Mouse (Mus musculus) heart, embryonic 11.5 days (tissue): Measurements from ENCODE around the gene Hoxd1. TPM values are rescaled to one million over a fixed set of nuclear protein-coding genes. Genes with fewer than 3 reads are reported as not detected.

Experiments used
- ATAC-seq: fragments of 200-750 bp; cut with Nextera tagmentation; replicated peaks from 2 replicates; pipeline ENCODE4 v1.8.0; 2017; ENCODE audit warnings: moderate library complexity; ENCODE audit not compliant: insufficient number of reproducible peaks, low FRiP score, low TSS enrichment
- H3K27ac ChIP-seq: fragments of 300-500 bp; sonication (generic); 2 replicates; pipeline ENCODE4 v1.5.1; 2014; ENCODE audit warnings: mild to moderate bottlenecking, low read depth, low read length
- H3K27me3 ChIP-seq: fragments of 300-500 bp; sonication (generic); 2 replicates; pipeline ENCODE4 v1.6.1; 2014; ENCODE audit warnings: mild to moderate bottlenecking, low read length, mixed read lengths; ENCODE audit not compliant: control insufficient read depth, insufficient read depth
- H3K36me3 ChIP-seq: fragments of 300-500 bp; sonication (generic); 2 replicates; pipeline ENCODE4 v1.6.1; 2014; ENCODE audit warnings: mild to moderate bottlenecking, low read length, moderate library complexity, mixed read lengths; ENCODE audit not compliant: control insufficient read depth, insufficient read depth
- H3K4me1 ChIP-seq: fragments of 300-500 bp; sonication (generic); 2 replicates; pipeline ENCODE4 v1.6.1; 2014; ENCODE audit warnings: low read length; ENCODE audit not compliant: control insufficient read depth, insufficient read depth
- H3K4me2 ChIP-seq: fragments of 300-500 bp; sonication (generic); 2 replicates; pipeline ENCODE4 v1.6.1; 2014; ENCODE audit warnings: mild to moderate bottlenecking, moderate library complexity
- H3K4me3 ChIP-seq: fragments of 300-500 bp; sonication (generic); 2 replicates; pipeline ENCODE4 v1.5.1; 2014; ENCODE audit warnings: low read depth, low read length
- H3K9ac ChIP-seq: fragments of 300-500 bp; sonication (generic); 2 replicates; pipeline ENCODE4 v1.6.1; 2014; ENCODE audit warnings: mild to moderate bottlenecking, low read depth, low read length, moderate library complexity
- H3K9me3 ChIP-seq: fragments of 300-500 bp; sonication (generic); replicated peaks from 2 replicates; pipeline ENCODE4 v1.6.1; 2016; ENCODE audit warnings: low read length; ENCODE audit not compliant: control insufficient read depth
- WGBS: fragments of 180-500 bp; shearing (Covaris S2); extraction: QIAGEN DNeasy Blood & Tissue Kit; methylation state at CpG from one replicate; pipeline ENCODE4 v1.1.7; 2014; ENCODE audit not compliant: insufficient replicate concordance; 5-methylcytosine and 5-hydroxymethylcytosine counted together
- polyA plus RNA-seq: library from polyadenylated mRNA; unstranded; fragments of >200 nt; fragmentation: Nextera tagmentation; extraction: Ambion mirVana; gene quantifications from 2 replicates; pipeline ENCODE4 v1.2.1, GENCODE M21; 2014

Gene Hoxd1
- polyA plus RNA-seq, 1 experiment from 2014 or later, result not detected

GRCm38 (mm10) chr2:74721882-74722281 lies 40.9 kb upstream of the Hoxd1 start:
- Histone ChIP-seq H3K9ac (no peak overlapping the region), H3K4me2 (no peak overlapping the region), H3K27me3 (peaks cover 96% of the 10 kb centered on the region), H3K36me3 (no peaks in the 10 kb centered on the region), H3K9me3 (no peaks in the 10 kb centered on the region), H3K4me1 (no peaks in the 10 kb centered on the region), H3K4me3 (no peak overlapping the region), H3K27ac (no peak overlapping the region)
- ATAC-seq, result no peak
- WGBS, result 8% methylated on average over 6 of the region's 6 CpGs

GRCm38 (mm10) chr2:74722949-74723348 lies 39.8 kb upstream of the Hoxd1 start:
- 5% methylated on average over 8 of the region's 8 CpGs for WGBS
- Histone ChIP-seq H3K27ac (no peak overlapping the region), H3K9ac (no peak overlapping the region), H3K4me3 (no peak overlapping the region), H3K9me3 (no peaks in the 10 kb centered on the region), H3K27me3 (peaks cover 97% of the 10 kb centered on the region), H3K36me3 (no peaks in the 10 kb centered on the region), H3K4me1 (peaks cover 6% of the 10 kb centered on the region; the same call in 1 of the 2 replicates), H3K4me2 (no peak overlapping the region)
- no peak for ATAC-seq

- no peak for ATAC-seq
- H3K9me3 ChIP-seq, result no peaks in the 10 kb centered on the region
- WGBS, result 15% methylated on average over 7 of the region's 7 CpGs
- no peaks in the 10 kb centered on the region for H3K36me3 ChIP-seq
- H3K9ac ChIP-seq, result no peak overlapping the region
- H3K4me2 ChIP-seq, result no peak overlapping the region
- peaks cover 6% of the 10 kb centered on the region; the same call in 1 of the 2 replicates for H3K4me1 ChIP-seq
- no peak overlapping the region for H3K4me3 ChIP-seq
- peaks cover 99% of the 10 kb centered on the region for H3K27me3 ChIP-seq
- no peak overlapping the region for H3K27ac ChIP-seq
Measured at GRCm38 (mm10) chr2:74724244-74725015, 38.4 kb upstream of the Hoxd1 start.

GRCm38 (mm10) chr2:74725171-74725570 lies 37.6 kb upstream of the Hoxd1 start:
- H3K36me3 ChIP-seq, result no peaks in the 10 kb centered on the region
- H3K27ac ChIP-seq, result no peak overlapping the region
- no peak overlapping the region for H3K9ac ChIP-seq
- no peaks in the 10 kb centered on the region for H3K9me3 ChIP-seq
- no peak overlapping the region for H3K4me2 ChIP-seq
- no peak overlapping the region for H3K4me3 ChIP-seq
- peaks cover 6% of the 10 kb centered on the region; the same call in 1 of the 2 replicates for H3K4me1 ChIP-seq
- no peak for ATAC-seq
- 2% methylated on average over 17 of the region's 17 CpGs for WGBS
- peaks cover 96% of the 10 kb centered on the region for H3K27me3 ChIP-seq

GRCm38 (mm10) chr2:74726551-74726950 lies 36.2 kb upstream of the Hoxd1 start, which contains the start of gene Gm28230:
Gene Gm28230, plus strand, starts transcription at chr2:74726728.
- Histone ChIP-seq H3K4me2 (peak within 1 kb of the TSS; percentile 63), H3K9me3 (no peaks in the 10 kb centered on the region), H3K27ac (no peak within 1 kb of the TSS), H3K36me3 (no peaks in the 10 kb centered on the region), H3K4me1 (peaks cover 6% of the 10 kb centered on the region; the same call in 1 of the 2 replicates), H3K4me3 (peak within 1 kb of the TSS; percentile 38), H3K27me3 (peaks cover 95% of the 10 kb centered on the region), H3K9ac (0 out of 2 replicates have a peak within 1 kb of the TSS, but pooled peaks have one; percentile 22)
- no peak for ATAC-seq
- 9% methylated on average over 5 of the region's 5 CpGs for WGBS

- 1% methylated on average over 43 of the region's 43 CpGs for WGBS
- Histone ChIP-seq H3K36me3 (no peaks in the 10 kb centered on the region), H3K4me2 (peak overlapping the region; percentile 63), H3K9ac (0 out of 2 replicates have a peak overlapping the region, but pooled peaks have one; percentile 22), H3K4me1 (peaks cover 6% of the 10 kb centered on the region; the same call in 1 of the 2 replicates), H3K4me3 (peak overlapping the region; percentile 38), H3K27me3 (peaks cover 96% of the 10 kb centered on the region), H3K27ac (no peak overlapping the region), H3K9me3 (no peaks in the 10 kb centered on the region)
- ATAC-seq, result no peak
Measured at GRCm38 (mm10) chr2:74726973-74727639, 35.7 kb upstream of the Hoxd1 start.

GRCm38 (mm10) chr2:74727640-74728302 lies 35.0 kb upstream of the Hoxd1 start:
- no peaks in the 10 kb centered on the region for H3K36me3 ChIP-seq
- H3K4me2 ChIP-seq, result peak overlapping the region; percentile 63
- peaks cover 96% of the 10 kb centered on the region for H3K27me3 ChIP-seq
- no peak overlapping the region for H3K27ac ChIP-seq
- H3K9ac ChIP-seq, result no peak overlapping the region
- 2% methylated on average over 25 of the region's 25 CpGs for WGBS
- H3K4me1 ChIP-seq, result peaks cover 6% of the 10 kb centered on the region; the same call in 1 of the 2 replicates
- no peak; the same call in 1 of the 2 replicates for ATAC-seq
- no peaks in the 10 kb centered on the region for H3K9me3 ChIP-seq
- peak overlapping the region; percentile 38 for H3K4me3 ChIP-seq

GRCm38 (mm10) chr2:74728303-74728680 lies 34.5 kb upstream of the Hoxd1 start:
- 6% methylated on average over 13 of the region's 13 CpGs for WGBS
- no peak for ATAC-seq

More at GRCm38 (mm10) chr2:74728303-74728680, 34.5 kb upstream of the Hoxd1 start:
- Histone ChIP-seq H3K9ac (no peak overlapping the region), H3K9me3 (no peaks in the 10 kb centered on the region), H3K27me3 (peaks cover 95% of the 10 kb centered on the region), H3K4me3 (peak overlapping the region; percentile 10; the same call in 1 of the 2 replicates), H3K4me2 (no peak overlapping the region), H3K27ac (no peak overlapping the region), H3K36me3 (no peaks in the 10 kb centered on the region), H3K4me1 (peaks cover 6% of the 10 kb centered on the region; the same call in 1 of the 2 replicates)
